Mouse (Mus musculus) midbrain, embryonic 14.5 days (tissue): Measurements from ENCODE around the gene Egf. TPM values are rescaled to one million over a fixed set of nuclear protein-coding genes. Genes with fewer than 3 reads are reported as not detected.

Experiments used
- ATAC-seq: fragments of 200-750 bp; cut with Nextera tagmentation; 2 replicates; pipeline ENCODE4 v1.8.0; 2017; ENCODE audit warnings: moderate number of reproducible peaks, moderate library complexity; ENCODE audit not compliant: low FRiP score, low TSS enrichment
- DNase-seq: peaks from one replicate; pipeline ENCODE4 v3.0.0-alpha.2; 2015
- H3K27ac ChIP-seq: fragments of 300-500 bp; sonication (generic); replicated peaks from 2 replicates; pipeline ENCODE4 v1.5.1; 2014; ENCODE audit warnings: mild to moderate bottlenecking, low read depth, low read length, moderate library complexity
- H3K27me3 ChIP-seq: fragments of 300-500 bp; sonication (generic); 2 replicates; pipeline ENCODE4 v1.6.1; 2014; ENCODE audit warnings: low read length, control low read depth, mixed read lengths; ENCODE audit not compliant: control insufficient read depth, insufficient read depth
- H3K36me3 ChIP-seq: fragments of 300-500 bp; sonication (generic); 2 replicates; pipeline ENCODE4 v1.6.1; 2014; ENCODE audit warnings: low read length, control low read depth; ENCODE audit not compliant: control insufficient read depth, insufficient read depth
- H3K4me1 ChIP-seq: fragments of 300-500 bp; sonication (generic); 2 replicates; pipeline ENCODE4 v1.6.1; 2014; ENCODE audit warnings: mild to moderate bottlenecking, antibody characterized with exemption, low read length, control low read depth; ENCODE audit not compliant: control insufficient read depth, insufficient read depth
- H3K4me2 ChIP-seq: fragments of 300-500 bp; sonication (generic); 2 replicates; pipeline ENCODE4 v1.6.1; 2014; ENCODE audit warnings: mild to moderate bottlenecking, low read length, moderate library complexity
- H3K4me3 ChIP-seq: fragments of 300-500 bp; sonication (generic); replicated peaks from 2 replicates; pipeline ENCODE4 v1.5.1; 2014; ENCODE audit warnings: low read depth, low read length
- H3K9ac ChIP-seq: fragments of 300-500 bp; sonication (generic); replicated peaks from 2 replicates; pipeline ENCODE4 v1.6.1; 2014; ENCODE audit warnings: mild to moderate bottlenecking, low read length, moderate library complexity
- H3K9me3 ChIP-seq: fragments of 300-500 bp; sonication (generic); 2 replicates; pipeline ENCODE4 v1.6.1; 2016; ENCODE audit warnings: low read length, control low read depth, mixed read lengths; ENCODE audit not compliant: control insufficient read depth
- WGBS: fragments of 180-500 bp; shearing (Covaris S2); extraction: QIAGEN DNeasy Blood & Tissue Kit; methylation state at CpG from one replicate; pipeline ENCODE4 v1.1.7; 2014; 5-methylcytosine and 5-hydroxymethylcytosine counted together
- polyA plus RNA-seq: library from polyadenylated mRNA; unstranded; fragments of >200 nt; fragmentation: Nextera tagmentation; extraction: Ambion mirVana; gene quantifications from 2 replicates; pipeline ENCODE4 v1.2.1, GENCODE M21; 2014

The Egf gene
- polyA plus RNA-seq, 1 experiment from 2014 or later, result 1.8 TPM

DNA sequence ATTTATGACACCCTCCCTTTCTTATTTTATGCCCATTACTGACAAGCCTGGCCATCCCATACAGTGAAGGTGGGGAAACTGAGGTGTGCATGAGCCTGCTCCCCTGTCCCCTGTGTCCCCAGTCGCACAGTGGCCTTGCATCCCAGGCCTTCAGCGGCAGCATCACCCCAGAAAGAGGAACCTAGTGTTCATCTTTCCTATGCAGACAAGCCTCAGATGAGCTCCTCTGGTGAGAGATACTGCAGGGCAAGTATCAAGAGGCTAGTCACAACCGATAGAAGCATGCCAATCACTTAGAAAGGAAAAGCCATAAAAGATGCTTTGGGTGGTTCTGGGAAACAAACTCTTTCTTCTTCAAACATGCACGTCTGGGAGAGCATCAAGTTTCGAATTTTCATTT, 25.2 kb downstream of the Egf start:
- WGBS, result 81% methylated on average over 5 of the region's 5 CpGs
- no peak for DNase-seq
- H3K4me2 ChIP-seq, result no peak overlapping the region
- ATAC-seq, result no peak
- H3K9ac ChIP-seq, result no peak overlapping the region
- no peak overlapping the region for H3K4me3 ChIP-seq
- peaks cover 4% of the 10 kb centered on the region; the same call in 1 of the 2 replicates for H3K4me1 ChIP-seq
- no peaks in the 10 kb centered on the region for H3K9me3 ChIP-seq
- H3K36me3 ChIP-seq, result no peaks in the 10 kb centered on the region
- H3K27ac ChIP-seq, result no peak overlapping the region
- H3K27me3 ChIP-seq, result no peaks in the 10 kb centered on the region

GRCm38 (mm10) chr3:129725592-129725991, 29.5 kb downstream of the Egf start:
- Histone ChIP-seq H3K36me3 (no peaks in the 10 kb centered on the region), H3K4me3 (peak overlapping the region; percentile 42), H3K4me2 (peak overlapping the region; percentile 65), H3K4me1 (peaks cover 4% of the 10 kb centered on the region), H3K27ac (no peak overlapping the region), H3K27me3 (no peaks in the 10 kb centered on the region), H3K9me3 (no peaks in the 10 kb centered on the region), H3K9ac (no peak overlapping the region)
- DNase-seq (peak; percentile 39), ATAC-seq (peak; percentile 13; the same call in 1 of the 2 replicates)
- 64% methylated on average over 5 of the region's 5 CpGs for WGBS

- Histone ChIP-seq H3K4me2 (peak overlapping the region; percentile 65), H3K27me3 (no peaks in the 10 kb centered on the region), H3K9me3 (no peaks in the 10 kb centered on the region), H3K36me3 (no peaks in the 10 kb centered on the region), H3K4me3 (peak overlapping the region; percentile 42), H3K4me1 (peaks cover 4% of the 10 kb centered on the region), H3K9ac (peak overlapping the region; percentile 34), H3K27ac (peak overlapping the region; percentile 75)
- ATAC-seq (peak; percentile 98), DNase-seq (peak; percentile 99)
- WGBS, result 2% methylated on average over 24 of the region's 24 CpGs
Measured at GRCm38 (mm10) chr3:129724961-129725501, 30.1 kb downstream of the Egf start.

GRCm38 (mm10) chr3:129724505-129724904, 30.6 kb downstream of the Egf start:
- Histone ChIP-seq H3K9me3 (no peaks in the 10 kb centered on the region), H3K9ac (peak overlapping the region; percentile 34), H3K27ac (peak overlapping the region; percentile 75; the same call in 1 of the 2 replicates), H3K27me3 (no peaks in the 10 kb centered on the region), H3K4me1 (peaks cover 4% of the 10 kb centered on the region), H3K4me2 (peak overlapping the region; percentile 65), H3K36me3 (no peaks in the 10 kb centered on the region), H3K4me3 (peak overlapping the region; percentile 42)
- WGBS, result 63% methylated on average over 5 of the region's 5 CpGs
- ATAC-seq (peak; percentile 39; the same call in 1 of the 2 replicates), DNase-seq (peak; percentile 7)

- Histone ChIP-seq H3K4me3 (no peak overlapping the region), H3K36me3 (no peaks in the 10 kb centered on the region), H3K27ac (no peak overlapping the region), H3K9me3 (no peaks in the 10 kb centered on the region), H3K9ac (no peak overlapping the region), H3K27me3 (no peaks in the 10 kb centered on the region), H3K4me1 (peaks cover 4% of the 10 kb centered on the region), H3K4me2 (no peak overlapping the region)
- ATAC-seq (no peak), DNase-seq (no peak)
- 48% methylated on average over 4 of the region's 4 CpGs for WGBS
Measured at GRCm38 (mm10) chr3:129723311-129723710, 31.8 kb downstream of the Egf start.

DNA sequence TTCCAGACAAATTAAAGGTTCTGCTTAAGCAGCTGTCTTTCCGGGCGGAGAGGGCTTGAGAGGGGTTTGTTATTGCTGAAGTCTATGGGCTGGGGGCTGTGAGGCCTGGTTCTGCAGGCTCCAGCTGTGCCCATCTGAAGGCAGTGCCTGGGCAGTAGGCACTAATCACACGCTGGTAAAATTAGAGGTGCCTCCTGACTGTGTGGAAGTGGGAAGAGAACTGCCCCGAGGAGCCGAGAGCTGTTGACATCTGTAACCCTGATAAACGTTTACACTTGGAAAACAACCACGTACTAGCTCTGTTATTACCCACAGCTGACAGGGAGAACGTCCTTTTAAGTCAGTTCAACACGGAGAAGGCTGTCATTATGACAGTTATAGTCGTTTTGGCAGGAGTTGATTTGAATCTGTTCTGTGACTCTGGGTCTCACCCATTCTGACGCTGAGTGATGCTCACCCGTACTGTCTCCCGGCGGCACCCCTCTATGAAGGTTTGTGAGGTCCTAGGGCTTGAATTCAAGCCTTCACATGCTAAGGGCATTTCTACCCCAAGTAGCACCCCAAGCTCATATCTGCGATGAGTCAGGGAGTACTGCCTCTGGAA, 40.5 kb downstream of the Egf start:
- H3K4me2 ChIP-seq, result no peak overlapping the region
- H3K4me1 ChIP-seq, result no peaks in the 10 kb centered on the region
- WGBS, result 88% methylated on average over 15 of the region's 15 CpGs
- no peak overlapping the region for H3K27ac ChIP-seq
- no peaks in the 10 kb centered on the region for H3K27me3 ChIP-seq
- peaks cover 15% of the 10 kb centered on the region for H3K36me3 ChIP-seq
- ATAC-seq (no peak), DNase-seq (no peak)
- H3K4me3 ChIP-seq, result no peak overlapping the region
- H3K9me3 ChIP-seq, result no peaks in the 10 kb centered on the region
- no peak overlapping the region for H3K9ac ChIP-seq

- 20% methylated on average over 5 of the region's 5 CpGs for WGBS
- Histone ChIP-seq H3K4me3 (no peak overlapping the region), H3K4me1 (no peaks in the 10 kb centered on the region), H3K9ac (no peak overlapping the region), H3K27ac (no peak overlapping the region), H3K9me3 (no peaks in the 10 kb centered on the region), H3K27me3 (no peaks in the 10 kb centered on the region), H3K4me2 (no peak overlapping the region), H3K36me3 (no peaks in the 10 kb centered on the region; the same call in 1 of the 2 replicates)
- DNase-seq, result peak; percentile 74
- ATAC-seq, result no peak
Measured at GRCm38 (mm10) chr3:129708157-129708556, 47.0 kb downstream of the Egf start.

GRCm38 (mm10) chr3:129698882-129699281, 56.2 kb downstream of the Egf start:
- 0 out of 2 replicates have a peak, but pooled peaks cover 5% of the 10 kb centered on the region for H3K36me3 ChIP-seq
- WGBS, result 80% methylated on average over 8 of the region's 8 CpGs
- H3K27ac ChIP-seq, result no peak overlapping the region
- no peak overlapping the region for H3K4me2 ChIP-seq
- no peaks in the 10 kb centered on the region for H3K4me1 ChIP-seq
- H3K9me3 ChIP-seq, result no peaks in the 10 kb centered on the region
- no peak overlapping the region for H3K4me3 ChIP-seq
- H3K27me3 ChIP-seq, result no peaks in the 10 kb centered on the region
- DNase-seq (no peak), ATAC-seq (no peak)
- no peak overlapping the region for H3K9ac ChIP-seq

- Histone ChIP-seq H3K4me2 (no peak overlapping the region), H3K4me1 (no peaks in the 10 kb centered on the region), H3K9ac (no peak overlapping the region), H3K9me3 (no peaks in the 10 kb centered on the region), H3K36me3 (0 out of 2 replicates have a peak, but pooled peaks cover 5% of the 10 kb centered on the region), H3K4me3 (no peak overlapping the region), H3K27ac (no peak overlapping the region), H3K27me3 (no peaks in the 10 kb centered on the region)
- WGBS, result 90% methylated on average over 6 of the region's 6 CpGs
- ATAC-seq (no peak), DNase-seq (no peak)
Measured at GRCm38 (mm10) chr3:129698365-129698764, 56.8 kb downstream of the Egf start.
